1 mouse cellular context compared by ENCODE assay signal in the genomic region with DNA sequence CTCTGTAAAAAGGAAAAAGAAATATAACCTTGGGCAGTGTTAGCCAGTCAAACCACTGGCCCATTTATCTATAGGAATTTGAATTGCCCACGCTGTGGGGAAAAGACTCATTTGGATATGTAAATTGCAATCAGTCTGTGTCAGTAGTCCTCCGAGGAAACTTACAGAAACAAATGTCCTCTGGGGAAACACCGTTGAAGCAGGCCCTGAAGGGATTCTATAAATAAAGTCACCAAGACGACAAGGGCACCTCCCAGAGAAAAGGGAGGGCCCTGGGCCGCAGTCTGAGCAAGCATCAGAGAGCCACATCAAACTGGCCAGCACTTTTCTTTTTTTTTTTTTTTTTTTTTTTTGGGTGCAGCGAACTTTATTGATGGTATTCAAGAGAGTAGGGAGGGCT.
TF ChIP-seq lines count a peak whose summit lies in the region.

No protein-coding gene starts in this region.

TF ChIP-seq in CH12.LX, 34 proteins besides CTCF, POLR2A, EP300 and RAD21 (continued from another document):
- no peak for TF ChIP-seq POLR2AphosphoS2 (IDR thresholded peaks at IDR 0.05; ENCODE audit: low read depth, low read length)
- TF ChIP-seq MYC (IDR thresholded peaks at IDR 0.05; ENCODE audit: low read depth, low read length) = no peak
- TF ChIP-seq ZMIZ1 (IDR thresholded peaks at IDR 0.05; ENCODE audit: low read depth, low read length) = no peak
- TF ChIP-seq MAZ (IDR thresholded peaks at IDR 0.05; ENCODE audit: low read depth, low read length) = no peak
- TF ChIP-seq PAX5 (IDR thresholded peaks at IDR 0.05; ENCODE audit: low read length) = no peak
- TF ChIP-seq ZNF384 (IDR thresholded peaks at IDR 0.05; ENCODE audit: low read depth, low read length) = peak; percentile 84
- no peak; the same call in 1 of the 2 replicates for TF ChIP-seq JUND (conservative IDR thresholded peaks at IDR 0.05; ENCODE audit: low read depth, low read length)
- TF ChIP-seq MAX (IDR thresholded peaks at IDR 0.05; ENCODE audit: low read length) = no peak
- no peak for TF ChIP-seq NELFE (IDR thresholded peaks at IDR 0.05; ENCODE audit: low read depth, low read length)
- no peak for TF ChIP-seq ELF1 (IDR thresholded peaks at IDR 0.05; ENCODE audit: low read depth, low read length)
- no peak for TF ChIP-seq E2F4 (IDR thresholded peaks at IDR 0.05; ENCODE audit: insufficient replicate concordance, low read depth, low read length)
- TF ChIP-seq MXI1 (IDR thresholded peaks at IDR 0.05; ENCODE audit: low read depth, low read length) = no peak
